Mouse (Mus musculus) midbrain, embryonic 12.5 days (tissue): ENCODE results near the gene Pomt2. TPM values are rescaled to one million over a fixed set of nuclear protein-coding genes. Genes with fewer than 3 reads are reported as not detected.
"Not testable (repeated sequence)": the region's sequence is repeated elsewhere in the genome, so short reads cannot be mapped to it uniquely, and the experiment has no call there.

Source experiments
- ATAC-seq: fragments of 200-750 bp; cut with Nextera tagmentation; 2 replicates; pipeline ENCODE4 v1.8.0; 2017; ENCODE audit warnings: low read depth, moderate TSS enrichment, moderate library complexity; ENCODE audit not compliant: low FRiP score
- H3K27ac ChIP-seq: fragments of 300-500 bp; sonication (generic); replicated peaks from 2 replicates; pipeline ENCODE4 v1.5.1; 2016; ENCODE audit warnings: mild to moderate bottlenecking
- H3K27me3 ChIP-seq: fragments of 300-500 bp; sonication (generic); 2 replicates; pipeline ENCODE4 v1.6.1; 2016; ENCODE audit warnings: mild to moderate bottlenecking
- H3K36me3 ChIP-seq: fragments of 300-500 bp; sonication (generic); 2 replicates; pipeline ENCODE4 v1.6.1; 2016
- H3K4me1 ChIP-seq: fragments of 300-500 bp; sonication (generic); 2 replicates; pipeline ENCODE4 v1.6.1; 2016
- H3K4me2 ChIP-seq: fragments of 300-500 bp; sonication (generic); replicated peaks from 2 replicates; pipeline ENCODE4 v1.6.1; 2016; ENCODE audit warnings: mild to moderate bottlenecking, moderate library complexity
- H3K4me3 ChIP-seq: fragments of 300-500 bp; sonication (generic); 2 replicates; pipeline ENCODE4 v1.5.1; 2016; ENCODE audit warnings: mild to moderate bottlenecking
- H3K9ac ChIP-seq: fragments of 300-500 bp; sonication (generic); replicated peaks from 2 replicates; pipeline ENCODE4 v1.6.1; 2016; ENCODE audit warnings: mild to moderate bottlenecking, moderate library complexity
- H3K9me3 ChIP-seq: fragments of 300-500 bp; sonication (generic); 2 replicates; pipeline ENCODE4 v1.6.1; 2016; ENCODE audit warnings: mild to moderate bottlenecking
- WGBS: fragments of 180-500 bp; shearing (Covaris S2); methylation state at CpG from one replicate; pipeline ENCODE4 v1.1.7; 2016; 5-methylcytosine and 5-hydroxymethylcytosine counted together
- polyA plus RNA-seq: library from polyadenylated mRNA; unstranded; fragments of >200 nt; fragmentation: Nextera tagmentation; extraction: Ambion mirVana; gene quantifications from 2 replicates; pipeline ENCODE4 v1.2.1, GENCODE M21; 2016

The Pomt2 gene
- 16.3 and 17.5 TPM in 2 replicates for polyA plus RNA-seq

DNA sequence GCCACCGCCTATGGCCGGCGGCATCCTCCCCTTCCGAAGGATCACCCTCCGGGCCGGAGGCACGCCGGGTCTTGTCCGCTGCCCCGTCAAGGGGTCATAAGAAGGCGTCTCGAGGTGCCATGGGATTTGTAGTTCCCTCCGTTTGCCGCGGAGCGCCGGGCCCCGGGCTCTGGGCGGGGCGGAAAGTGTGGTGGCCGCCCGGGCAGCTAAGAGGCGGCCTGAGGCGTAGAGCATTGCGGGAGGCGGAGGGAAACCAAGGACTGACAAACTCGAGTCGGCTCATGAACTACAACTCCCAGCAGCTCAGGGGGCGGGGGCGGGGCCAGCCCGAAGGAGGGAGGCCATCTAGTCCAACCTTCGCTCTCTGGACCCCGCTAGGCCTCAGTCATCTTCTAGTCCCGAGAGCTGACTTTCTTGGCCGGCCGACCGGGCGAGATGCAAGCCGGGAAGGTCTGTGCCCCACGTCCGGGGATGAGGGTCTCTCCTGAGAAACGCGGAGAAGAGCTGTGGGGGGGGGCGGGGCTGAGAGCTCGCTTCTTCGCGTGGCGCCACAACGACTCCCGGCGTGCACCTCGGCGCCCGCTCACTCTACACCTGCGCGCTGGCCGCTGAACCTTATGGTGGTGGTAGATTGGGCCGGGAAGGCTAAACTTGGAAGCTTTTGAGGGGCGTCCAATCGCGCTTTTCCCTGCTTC is at the start of gene Pomt2:
TSS of gene Pomt2 (minus strand) at position 574 of the 695 bp plus-strand sequence.
- Histone ChIP-seq H3K4me2 (peak within 1 kb of the TSS; percentile 66), H3K9ac (peak within 1 kb of the TSS; percentile 72), H3K4me1 (peaks cover 16% of the 10 kb centered on the region), H3K27ac (peak within 1 kb of the TSS; percentile 96), H3K4me3 (peak within 1 kb of the TSS; percentile 90), H3K9me3 (0 out of 2 replicates have a peak, but pooled peaks cover 3% of the 10 kb centered on the region), H3K27me3 (no peaks in the 10 kb centered on the region), H3K36me3 (peaks cover 7% of the 10 kb centered on the region; the same call in 1 of the 2 replicates)
- under 1% methylated on average over 61 of the region's 61 CpGs for WGBS
- peak; percentile 97 for ATAC-seq

DNA sequence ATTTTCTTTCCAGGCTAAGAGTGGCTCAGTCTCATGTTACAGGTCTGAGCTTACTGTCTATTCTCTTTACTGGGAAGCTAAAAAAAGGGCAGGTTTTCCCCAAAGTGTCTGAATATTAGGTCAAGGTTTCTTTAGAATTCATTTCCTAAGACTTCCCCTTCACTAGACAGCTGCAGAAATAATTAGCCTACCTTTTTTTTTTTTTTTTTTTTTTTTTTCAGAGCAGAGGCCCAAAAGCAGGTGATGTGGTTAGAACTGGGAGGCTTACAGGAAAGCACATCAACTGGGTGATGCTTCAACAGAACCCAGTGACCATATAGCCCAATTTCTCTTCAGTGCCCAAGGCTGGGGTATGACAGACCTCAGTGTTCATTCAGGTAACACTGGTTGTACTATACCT is 48.5 kb upstream of the Pomt2 start:
- Histone ChIP-seq H3K4me2 (no peak overlapping the region), H3K27ac (no peak overlapping the region), H3K4me1 (peaks cover 10% of the 10 kb centered on the region), H3K9ac (no peak overlapping the region), H3K9me3 (no peaks in the 10 kb centered on the region), H3K36me3 (no peaks in the 10 kb centered on the region), H3K4me3 (no peak overlapping the region), H3K27me3 (no peaks in the 10 kb centered on the region)
- no peak for ATAC-seq

DNA sequence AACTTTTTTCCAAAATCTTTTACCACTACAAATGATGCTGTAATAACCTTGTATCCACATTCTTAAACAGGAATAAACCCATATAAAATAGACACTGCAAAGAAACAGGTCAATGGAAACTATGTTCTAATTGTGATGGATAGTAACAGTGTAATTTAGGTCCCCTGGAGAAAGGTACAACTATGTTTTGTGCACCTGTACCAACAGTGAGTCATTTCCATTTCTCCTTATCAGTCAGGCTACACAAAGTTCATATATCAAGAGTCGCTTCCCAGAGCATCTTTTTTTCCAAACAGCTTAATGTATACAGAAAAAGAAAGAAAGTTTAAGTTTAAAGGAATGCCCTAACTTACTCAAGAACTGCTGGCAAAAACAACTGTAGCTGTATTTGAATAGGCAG is 47.3 kb upstream of the Pomt2 start:
- ATAC-seq: no peak
- Histone ChIP-seq H3K9me3 (no peaks in the 10 kb centered on the region), H3K4me3 (no peak overlapping the region), H3K36me3 (no peaks in the 10 kb centered on the region), H3K9ac (no peak overlapping the region), H3K4me2 (no peak overlapping the region), H3K27me3 (no peaks in the 10 kb centered on the region), H3K4me1 (peaks cover 10% of the 10 kb centered on the region), H3K27ac (no peak overlapping the region)
- WGBS: 87% methylated on average over 1 of the region's 1 CpGs

DNA sequence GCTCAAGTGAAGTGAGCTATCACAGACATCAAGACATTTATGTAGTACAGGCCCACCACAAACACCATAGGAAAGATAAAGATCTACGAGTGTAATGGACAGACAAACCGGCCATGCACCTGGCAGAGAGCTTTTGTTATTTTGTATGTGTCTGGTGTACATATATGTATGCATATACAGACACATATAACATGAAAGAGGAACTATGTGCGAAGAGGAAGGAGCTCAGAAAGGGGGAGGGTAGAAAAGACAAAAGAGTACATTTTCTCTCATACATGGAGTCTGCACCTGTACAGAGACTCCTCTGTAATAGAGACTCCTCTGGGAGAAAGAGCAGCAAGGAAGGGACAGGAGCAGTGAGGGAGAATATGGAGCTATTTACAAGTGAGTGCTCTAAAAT is 45.2 kb upstream of the Pomt2 start:
- Histone ChIP-seq H3K9ac (no peak overlapping the region), H3K27me3 (no peaks in the 10 kb centered on the region), H3K36me3 (no peaks in the 10 kb centered on the region), H3K27ac (no peak overlapping the region), H3K4me3 (no peak overlapping the region), H3K9me3 (no peaks in the 10 kb centered on the region), H3K4me2 (no peak overlapping the region), H3K4me1 (0 out of 2 replicates have a peak, but pooled peaks cover 3% of the 10 kb centered on the region)
- ATAC-seq: no peak
- WGBS: 89% methylated on average over 3 of the region's 3 CpGs

DNA sequence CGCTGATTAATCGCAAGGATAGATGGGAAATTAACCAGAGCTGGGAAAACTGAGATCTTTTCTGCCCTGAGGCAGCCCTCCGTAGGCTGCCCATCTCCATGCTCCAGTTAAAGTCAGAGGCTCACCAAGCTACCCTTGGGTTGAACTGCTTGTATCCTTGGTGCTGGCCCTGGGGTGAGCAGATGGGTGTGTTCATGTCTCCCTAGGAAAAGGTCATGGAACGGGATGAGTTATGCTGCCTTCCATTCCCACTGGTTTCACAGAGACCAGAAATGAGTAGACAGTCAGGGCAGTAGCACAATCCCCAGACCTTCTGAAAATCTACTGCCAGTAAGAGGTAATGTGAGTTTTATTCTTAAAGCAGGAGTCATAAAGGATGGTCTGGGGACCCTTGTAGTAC is 29.9 kb upstream of the Pomt2 start:
- no peak overlapping the region for H3K4me2 ChIP-seq
- H3K27me3 ChIP-seq: no peaks in the 10 kb centered on the region
- peaks cover 29% of the 10 kb centered on the region for H3K36me3 ChIP-seq
- 93% methylated on average over 4 of the region's 4 CpGs for WGBS
- ATAC-seq: no peak
- H3K4me1 ChIP-seq: no peaks in the 10 kb centered on the region
- no peak overlapping the region for H3K9ac ChIP-seq
- no peaks in the 10 kb centered on the region for H3K9me3 ChIP-seq
- no peak overlapping the region for H3K4me3 ChIP-seq
- no peak overlapping the region for H3K27ac ChIP-seq

DNA sequence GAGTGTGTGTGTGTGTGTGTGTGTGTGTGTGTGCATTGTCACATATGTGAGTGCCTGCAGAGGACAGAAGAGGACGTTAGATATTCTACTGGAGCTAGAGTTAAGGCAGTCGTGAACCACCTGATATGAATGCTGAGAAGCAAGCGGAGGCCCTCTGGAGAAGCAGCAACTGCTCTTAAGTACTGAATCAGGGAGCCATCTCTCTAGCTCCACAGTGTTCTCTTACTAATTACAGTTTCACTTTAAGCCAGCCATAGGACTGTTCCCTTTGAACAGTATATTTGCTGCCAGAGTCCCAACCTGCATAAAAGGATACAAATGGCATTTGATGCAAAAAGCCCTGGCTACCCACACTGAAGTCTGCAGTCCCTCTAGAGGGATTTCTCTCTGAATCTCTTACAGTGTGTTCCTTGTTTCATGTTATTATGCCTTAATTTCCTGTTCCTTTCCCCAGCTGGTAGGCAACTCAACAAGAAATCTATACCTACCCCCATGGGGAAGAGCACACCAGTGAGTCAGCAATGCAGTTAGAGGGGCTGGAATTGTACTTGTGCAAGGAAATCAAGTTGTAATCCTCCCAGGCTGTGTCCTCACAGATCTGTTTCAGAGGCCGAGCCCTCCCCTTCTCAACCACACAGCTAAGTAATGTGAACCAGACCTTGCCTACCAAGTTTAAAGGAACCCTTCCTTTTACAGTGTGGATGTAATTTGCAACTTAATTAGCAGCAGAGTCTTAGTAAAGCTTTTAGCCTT is 27.6 kb upstream of the Pomt2 start:
- Histone ChIP-seq H3K4me2 (no peak overlapping the region), H3K4me1 (no peaks in the 10 kb centered on the region), H3K36me3 (peaks cover 40% of the 10 kb centered on the region), H3K9ac (no peak overlapping the region), H3K27ac (0 out of 2 replicates have a peak overlapping the region, but pooled peaks have one; percentile 8), H3K9me3 (no peaks in the 10 kb centered on the region), H3K4me3 (no peak overlapping the region), H3K27me3 (no peaks in the 10 kb centered on the region)
- 87% methylated on average over 4 of the region's 4 CpGs for WGBS
- ATAC-seq: no peak

DNA sequence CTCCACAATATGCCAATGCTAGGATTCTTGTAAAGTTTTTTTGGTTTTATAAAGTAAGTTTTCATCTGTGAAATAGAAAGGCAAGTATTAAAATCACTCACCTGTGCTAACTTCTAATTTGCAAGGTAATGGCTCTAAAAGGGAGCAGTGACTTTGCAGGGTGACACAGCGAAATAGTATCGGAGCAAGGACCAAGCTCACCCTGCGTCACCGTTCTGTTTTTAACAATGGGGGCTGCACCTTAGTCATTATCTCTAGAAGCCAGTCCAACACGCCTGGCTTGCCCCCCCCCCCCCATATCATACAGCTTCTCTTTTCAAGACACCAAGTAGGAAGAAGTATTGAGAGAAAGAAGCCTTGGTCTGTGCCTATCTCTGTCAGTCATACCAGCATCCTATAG is 13.0 kb upstream of the Pomt2 start:
- H3K36me3 ChIP-seq: 0 out of 2 replicates have a peak, but pooled peaks cover 2% of the 10 kb centered on the region
- H3K27ac ChIP-seq: no peak overlapping the region
- WGBS: 93% methylated on average over 5 of the region's 5 CpGs
- H3K4me1 ChIP-seq: no peaks in the 10 kb centered on the region
- no peak for ATAC-seq
- no peak overlapping the region for H3K9ac ChIP-seq
- H3K4me3 ChIP-seq: no peak overlapping the region
- H3K27me3 ChIP-seq: no peaks in the 10 kb centered on the region
- no peaks in the 10 kb centered on the region for H3K9me3 ChIP-seq
- no peak overlapping the region for H3K4me2 ChIP-seq

DNA sequence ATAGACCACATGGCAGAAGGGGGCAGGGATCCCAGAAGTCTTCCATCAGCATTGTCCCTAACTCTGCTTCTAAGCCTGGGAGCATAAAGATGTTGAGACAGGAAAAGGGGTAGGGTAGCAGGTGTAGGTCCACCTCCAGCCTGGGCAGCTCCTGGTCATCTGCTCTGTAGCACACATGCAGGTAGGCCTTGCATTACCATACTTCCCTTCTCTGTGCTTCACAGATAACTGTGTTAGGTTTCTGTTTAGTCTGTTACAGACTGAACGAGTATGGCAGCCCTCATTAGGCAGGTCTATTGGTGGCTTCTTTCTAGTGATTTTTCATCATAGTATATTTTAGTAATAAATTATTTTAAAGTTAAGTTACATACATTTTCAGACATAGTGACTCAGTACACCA is 12.5 kb upstream of the Pomt2 start:
- WGBS: 82% methylated on average over 1 of the region's 1 CpGs
- Histone ChIP-seq H3K27ac (no peak overlapping the region), H3K4me1 (no peaks in the 10 kb centered on the region), H3K4me2 (no peak overlapping the region), H3K4me3 (no peak overlapping the region), H3K9me3 (no peaks in the 10 kb centered on the region), H3K36me3 (0 out of 2 replicates have a peak, but pooled peaks cover 7% of the 10 kb centered on the region), H3K9ac (no peak overlapping the region), H3K27me3 (no peaks in the 10 kb centered on the region)
- no peak for ATAC-seq

DNA sequence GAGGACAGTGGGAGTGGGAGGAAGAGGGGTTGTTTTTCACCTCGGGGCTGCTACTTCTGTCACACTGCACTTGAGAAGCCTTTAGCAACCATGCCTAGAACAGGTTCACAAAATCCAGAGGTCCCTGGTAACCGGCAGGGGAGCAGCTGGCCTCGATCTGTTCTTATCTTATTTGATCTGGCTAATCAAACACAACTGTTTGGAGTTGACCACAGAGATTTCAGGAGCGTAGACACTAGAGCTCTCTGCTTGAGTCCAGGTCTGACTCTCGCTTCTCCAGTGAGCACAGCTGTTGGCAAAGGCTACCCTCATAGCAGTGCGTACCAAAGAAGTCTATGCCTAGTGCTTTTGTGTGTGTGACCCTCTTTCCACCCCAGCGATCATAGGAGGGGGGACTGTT is 10.3 kb upstream of the Pomt2 start:
- no peak overlapping the region for H3K4me2 ChIP-seq
- H3K4me1 ChIP-seq: no peaks in the 10 kb centered on the region
- no peaks in the 10 kb centered on the region for H3K27me3 ChIP-seq
- H3K4me3 ChIP-seq: no peak overlapping the region
- 0 out of 2 replicates have a peak, but pooled peaks cover 10% of the 10 kb centered on the region for H3K36me3 ChIP-seq
- H3K9me3 ChIP-seq: 0 out of 2 replicates have a peak, but pooled peaks cover 2% of the 10 kb centered on the region
- 66% methylated on average over 7 of the region's 7 CpGs for WGBS
- no peak for ATAC-seq
- H3K9ac ChIP-seq: no peak overlapping the region
- no peak overlapping the region for H3K27ac ChIP-seq

DNA sequence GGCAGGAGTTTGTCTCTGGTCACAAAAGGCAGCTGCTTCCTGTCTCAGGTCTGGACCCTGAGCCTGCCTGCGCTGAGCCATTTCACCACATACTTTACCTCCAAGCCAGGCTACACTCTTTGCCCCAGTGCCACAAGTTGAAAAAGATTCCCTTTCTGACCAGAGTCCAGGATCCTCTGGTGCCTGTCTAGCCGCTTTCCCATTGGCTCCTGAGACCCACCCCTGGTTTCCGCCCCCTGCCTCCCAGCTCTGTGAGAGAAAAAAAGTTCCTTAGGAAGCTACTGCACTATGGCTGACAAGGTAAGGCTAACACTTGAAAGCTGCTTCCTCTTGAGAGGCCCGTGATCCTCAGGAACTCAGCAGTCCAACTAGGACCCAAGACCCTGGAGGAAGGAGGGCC is 9.6 kb upstream of the Pomt2 start:
- Histone ChIP-seq H3K4me1 (no peaks in the 10 kb centered on the region), H3K36me3 (0 out of 2 replicates have a peak, but pooled peaks cover 10% of the 10 kb centered on the region), H3K4me3 (no peak overlapping the region), H3K9me3 (0 out of 2 replicates have a peak, but pooled peaks cover 2% of the 10 kb centered on the region), H3K9ac (no peak overlapping the region), H3K27me3 (no peaks in the 10 kb centered on the region), H3K27ac (no peak overlapping the region), H3K4me2 (no peak overlapping the region)
- no peak for ATAC-seq
- WGBS: 57% methylated on average over 4 of the region's 4 CpGs

DNA sequence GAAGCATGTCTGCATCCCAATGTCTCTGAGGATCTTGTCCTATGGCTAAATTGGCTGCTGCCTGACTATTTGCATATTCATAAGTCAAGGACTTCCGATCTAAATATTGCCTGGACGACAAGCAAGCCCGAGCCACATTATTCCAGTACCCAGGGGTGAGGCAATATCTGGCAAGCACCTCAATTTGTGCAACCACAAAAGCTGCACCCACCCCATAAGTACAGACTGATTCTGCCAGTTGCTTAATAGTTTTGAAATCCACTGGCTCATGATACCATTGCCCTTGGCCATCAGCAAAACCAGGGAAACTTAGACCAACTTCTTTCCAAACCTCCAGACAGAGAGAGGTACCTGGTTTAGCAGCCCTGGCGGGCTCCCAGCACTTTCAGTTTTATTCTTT is 6.7 kb upstream of the Pomt2 start:
- not testable (repeated sequence) for H3K9ac ChIP-seq, H3K27ac ChIP-seq, H3K27me3 ChIP-seq, H3K4me1 ChIP-seq, H3K9me3 ChIP-seq, ATAC-seq, H3K4me3 ChIP-seq, H3K4me2 ChIP-seq
- WGBS: 86% methylated on average over 4 of the region's 4 CpGs
- peaks cover 15% of the 10 kb centered on the region; the same call in 1 of the 2 replicates for H3K36me3 ChIP-seq

DNA sequence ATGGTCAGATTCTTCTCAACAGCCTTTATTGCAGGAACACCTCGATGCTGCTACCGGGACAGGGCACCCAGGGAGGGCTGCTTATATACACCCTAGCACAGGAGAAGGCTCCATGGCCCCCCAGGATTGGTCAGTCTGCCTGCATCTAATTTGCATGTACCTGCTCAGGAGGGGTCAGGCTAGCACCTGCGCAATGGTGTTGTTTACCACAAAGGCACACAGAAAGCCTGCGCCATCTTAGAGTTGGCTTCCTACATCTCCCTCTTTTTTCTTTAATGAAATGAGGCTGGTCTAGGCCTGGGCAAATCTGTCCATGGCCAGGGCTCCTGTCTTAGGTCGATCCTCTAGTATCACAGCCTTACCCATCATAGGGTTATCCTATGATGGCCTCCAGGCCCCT is 1.7 kb upstream of the Pomt2 start:
- ATAC-seq: no peak
- Histone ChIP-seq H3K4me2 (no peak overlapping the region), H3K9ac (no peak overlapping the region), H3K9me3 (0 out of 2 replicates have a peak, but pooled peaks cover 5% of the 10 kb centered on the region), H3K27me3 (no peaks in the 10 kb centered on the region), H3K27ac (no peak overlapping the region), H3K36me3 (peaks cover 7% of the 10 kb centered on the region; the same call in 1 of the 2 replicates), H3K4me1 (peaks cover 16% of the 10 kb centered on the region), H3K4me3 (no peak overlapping the region)
- WGBS: 96% methylated on average over 5 of the region's 5 CpGs
